Comparison of ENCODE assay signal across 11 mouse cellular contexts in the genomic region with DNA sequence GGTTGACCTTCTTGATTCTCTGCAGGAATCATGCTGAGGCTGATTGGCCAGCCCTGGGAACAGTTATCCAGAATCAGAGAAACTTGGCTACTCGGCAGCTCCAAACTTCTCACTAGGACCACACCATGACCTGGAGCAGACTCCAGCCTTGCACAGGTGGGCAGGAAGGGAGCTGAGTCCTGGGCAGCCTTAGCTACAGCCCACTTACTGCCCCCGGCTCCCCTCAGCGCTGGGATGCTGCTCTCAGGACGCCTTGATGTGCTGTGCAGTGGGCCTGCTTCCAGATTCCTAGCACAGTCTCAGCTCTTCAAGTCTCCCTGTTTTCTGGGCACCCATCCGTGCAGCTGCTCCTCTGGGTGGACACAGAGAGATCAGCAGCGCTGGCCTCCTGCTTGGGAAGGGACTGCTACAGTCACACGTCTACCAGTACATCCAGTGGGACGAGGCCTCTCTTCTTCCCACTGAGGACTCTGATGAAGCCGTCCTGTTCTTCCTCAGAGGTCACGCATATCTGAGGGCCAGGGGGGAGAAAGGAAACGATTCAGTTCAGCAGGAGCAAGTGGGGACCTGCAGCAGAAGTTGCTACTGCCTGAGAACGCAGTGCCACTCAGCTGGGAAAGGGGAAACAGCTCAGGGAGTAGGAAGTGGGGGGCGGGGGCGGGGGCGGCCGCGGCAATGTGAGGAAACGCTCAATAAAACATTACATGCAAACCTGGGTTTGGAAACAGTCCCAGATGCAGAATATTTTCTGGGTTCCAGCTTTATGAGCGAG.
DNase-seq lines count a peak whose midpoint lies in the region; ATAC-seq and TF ChIP-seq lines count a peak whose summit lies in the region.
"Had no signal": no experiment of that assay in that cellular context is flagged by ENCODE, and none has a peak within 500 bp of the region (broad histone marks: within the 10 kb centered on the region; RNA-seq: fewer than 3 reads in every experiment).

No protein-coding gene starts in this region.

- H3K9ac ChIP-seq in limb, embryonic 14.5 days (ENCODE audit: low read depth, low read length, severe bottlenecking): peak overlapping the region; percentile 25; the same call in 1 of the 2 replicates
- H3K9ac ChIP-seq: hindbrain, embryonic 13.5 days; neural tube, embryonic 12.5 days had no signal

- no peaks in the 10 kb centered on the region for H3K27me3 ChIP-seq in limb, embryonic 14.5 days (ENCODE audit: control insufficient read depth, insufficient read depth, low read length)
- H3K27me3 ChIP-seq: hindbrain, embryonic 13.5 days; neural tube, embryonic 12.5 days had no signal

- no peak for TF ChIP-seq POLR2A in limb, embryonic 14.5 days (IDR thresholded peaks at IDR 0.05; ENCODE audit: borderline replicate concordance, extremely low read depth, insufficient read depth, insufficient read length)

- peak; percentile 59; the same call in 1 of the 2 replicates for ATAC-seq in frontal cortex, adult (ENCODE audit: low TSS enrichment)
- ATAC-seq in limb, embryonic 14.5 days (ENCODE audit: low FRiP score, low read depth): peak; percentile 50; the same call in 1 of the 2 replicates
- peak; percentile 86 for ATAC-seq in megakaryocyte progenitor cell, adult 5-6 weeks (replicated peaks; ENCODE audit: poor library complexity)

- DNase-seq in frontal cortex, postnatal 10 days (ENCODE audit: low spot score in 2 of 2): no peak
- DNase-seq in left cerebral cortex, postnatal 4 days: peak; percentile 10
- DNase-seq in left cerebral cortex, adult 9 months (ENCODE audit: low spot score in 2 of 2): no peak
- DNase-seq in limb, embryonic 14.5 days (ENCODE audit: low spot score): peak; percentile 24
- DNase-seq in adrenal gland, postnatal 25 days: no peak
- DNase-seq in adrenal gland, postnatal 10 days: no peak
- DNase-seq: cerebellum, adult 11 months had no signal

- intact Hi-C loops in left cerebral cortex, postnatal 4 days (cut with DNase I): no loop called here

- H3K4me2 ChIP-seq in limb, embryonic 14.5 days (replicated peaks; ENCODE audit: low read depth, low read length, severe bottlenecking): peak overlapping the region; percentile 31
- H3K4me2 ChIP-seq: hindbrain, embryonic 13.5 days; neural tube, embryonic 12.5 days had no signal

- no peak overlapping the region for H3K27ac ChIP-seq in limb, embryonic 14.5 days (replicated peaks; ENCODE audit: low read depth, low read length)
- H3K27ac ChIP-seq: hindbrain, embryonic 13.5 days; neural tube, embryonic 12.5 days had no signal

- 18% methylated on average over 19 of the region's 19 CpGs for WGBS in limb, embryonic 14.5 days

- H3K4me1 ChIP-seq in limb, embryonic 14.5 days (ENCODE audit: control insufficient read depth, insufficient read depth, low read length): peaks cover 20% of the 10 kb centered on the region
- H3K4me1 ChIP-seq: neural tube, embryonic 12.5 days had no signal

- H3K4me3 ChIP-seq in limb, embryonic 14.5 days (replicated peaks; ENCODE audit: low read length): no peak overlapping the region
- H3K4me3 ChIP-seq: hindbrain, embryonic 13.5 days; neural tube, embryonic 12.5 days had no signal

- no peaks in the 10 kb centered on the region for H3K9me3 ChIP-seq in limb, embryonic 14.5 days (ENCODE audit: control insufficient read depth, low read length)
- H3K9me3 ChIP-seq: hindbrain, embryonic 13.5 days; neural tube, embryonic 12.5 days had no signal

- no peaks in the 10 kb centered on the region for H3K36me3 ChIP-seq in limb, embryonic 14.5 days (ENCODE audit: control insufficient read depth, insufficient read depth, low read length)
- H3K36me3 ChIP-seq: hindbrain, embryonic 13.5 days; neural tube, embryonic 12.5 days had no signal

Comparison
In these comparisons a context has a peak if more than half of its experiments do, and no peak if none do; other contexts are left out.
1. DNase-seq: peak in left cerebral cortex, postnatal 4 days (single experiment) and limb, embryonic 14.5 days (single experiment); none in frontal cortex, postnatal 10 days (0 of 2), left cerebral cortex, adult 9 months (0 of 2), adrenal gland, postnatal 25 days (single experiment) and adrenal gland, postnatal 10 days (single experiment).
2. Peak in every context shown above with its lines, with median percentiles within 50 percentile points of each other: ATAC-seq.